Mouse (Mus musculus) liver, embryonic 11.5 days (tissue): ENCODE measurements at regions not wholly inside any gene's neighbourhood (a gene's known extent, or its start where the extent isn't known, plus 50 kb on each side); places are given as distances from the start of the nearest gene placed in this dataset.

Experiments used
- ATAC-seq: fragments of 200-750 bp; cut with Nextera tagmentation; replicated peaks from 2 replicates; pipeline ENCODE4 v1.8.0; 2017; ENCODE audit warnings: moderate number of reproducible peaks, mild to moderate bottlenecking, moderate TSS enrichment, moderate library complexity; ENCODE audit not compliant: low FRiP score
- DNase-seq: peaks from one replicate; pipeline ENCODE4 v3.0.0-alpha.2; 2017; ENCODE audit warnings: low spot score
- H3K27ac ChIP-seq: fragments of 300-500 bp; sonication (generic); 2 replicates; pipeline ENCODE4 v1.5.1; 2014; ENCODE audit warnings: mild to moderate bottlenecking, low read depth, low read length, control low read depth
- H3K27me3 ChIP-seq: fragments of 300-500 bp; sonication (generic); replicated peaks from 2 replicates; pipeline ENCODE4 v1.6.1; 2014; ENCODE audit warnings: low read length, mixed read lengths; ENCODE audit not compliant: control insufficient read depth, insufficient read depth
- H3K36me3 ChIP-seq: fragments of 300-500 bp; sonication (generic); 2 replicates; pipeline ENCODE4 v1.6.1; 2014; ENCODE audit warnings: mild to moderate bottlenecking, low read length, moderate library complexity, mixed read lengths; ENCODE audit not compliant: control insufficient read depth, insufficient read depth
- H3K4me1 ChIP-seq: fragments of 300-500 bp; sonication (generic); replicated peaks from 2 replicates; pipeline ENCODE4 v1.6.1; 2014; ENCODE audit warnings: low read length, mixed read lengths; ENCODE audit not compliant: control insufficient read depth, insufficient read depth
- H3K4me2 ChIP-seq: fragments of 300-500 bp; sonication (generic); 2 replicates; pipeline ENCODE4 v1.6.1; 2014; ENCODE audit warnings: mild to moderate bottlenecking, control low read depth, moderate library complexity
- H3K4me3 ChIP-seq: fragments of 300-500 bp; sonication (generic); 2 replicates; pipeline ENCODE4 v1.5.1; 2014; ENCODE audit warnings: low read depth, low read length, control low read depth
- H3K9ac ChIP-seq: fragments of 300-500 bp; sonication (generic); 2 replicates; pipeline ENCODE4 v1.6.1; 2014; ENCODE audit warnings: low read depth, low read length, control low read depth
- H3K9me3 ChIP-seq: fragments of 300-500 bp; sonication (generic); 2 replicates; pipeline ENCODE4 v1.6.1; 2016; ENCODE audit warnings: low read length, inconsistent platforms, mixed read lengths; ENCODE audit not compliant: control insufficient read depth
- WGBS: fragments of 180-500 bp; shearing (Covaris S2); extraction: QIAGEN DNeasy Blood & Tissue Kit; methylation state at CpG from one replicate; pipeline ENCODE4 v1.1.7; 2014; 5-methylcytosine and 5-hydroxymethylcytosine counted together

DNA sequence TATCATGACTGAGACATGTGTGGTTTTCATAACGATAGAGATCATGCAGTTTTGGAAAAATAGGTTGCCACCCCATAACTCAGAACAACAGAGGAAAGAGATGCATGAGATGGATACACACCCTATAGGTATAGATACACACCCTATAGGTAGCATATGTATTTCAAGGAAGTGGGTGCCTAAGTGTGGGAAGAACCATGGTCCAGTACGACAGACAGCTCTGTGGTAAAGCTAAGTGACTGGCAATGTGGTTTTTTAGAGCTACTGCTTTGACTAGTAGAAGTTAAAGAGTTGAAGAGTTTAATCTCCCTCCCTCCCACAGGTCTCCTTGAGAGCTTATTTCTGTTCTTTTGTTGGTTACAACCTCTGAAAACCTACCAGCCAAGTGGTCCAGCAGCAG lies 60.2 kb upstream of the Clint1 start:
- Histone ChIP-seq H3K9me3 (no peaks in the 10 kb centered on the region), H3K27ac (no peak overlapping the region), H3K27me3 (no peaks in the 10 kb centered on the region), H3K4me2 (no peak overlapping the region), H3K36me3 (no peaks in the 10 kb centered on the region), H3K9ac (no peak overlapping the region), H3K4me1 (no peaks in the 10 kb centered on the region), H3K4me3 (no peak overlapping the region)
- no peak for DNase-seq
- no peak for ATAC-seq
- 70% methylated on average over 2 of the region's 2 CpGs for WGBS

DNA sequence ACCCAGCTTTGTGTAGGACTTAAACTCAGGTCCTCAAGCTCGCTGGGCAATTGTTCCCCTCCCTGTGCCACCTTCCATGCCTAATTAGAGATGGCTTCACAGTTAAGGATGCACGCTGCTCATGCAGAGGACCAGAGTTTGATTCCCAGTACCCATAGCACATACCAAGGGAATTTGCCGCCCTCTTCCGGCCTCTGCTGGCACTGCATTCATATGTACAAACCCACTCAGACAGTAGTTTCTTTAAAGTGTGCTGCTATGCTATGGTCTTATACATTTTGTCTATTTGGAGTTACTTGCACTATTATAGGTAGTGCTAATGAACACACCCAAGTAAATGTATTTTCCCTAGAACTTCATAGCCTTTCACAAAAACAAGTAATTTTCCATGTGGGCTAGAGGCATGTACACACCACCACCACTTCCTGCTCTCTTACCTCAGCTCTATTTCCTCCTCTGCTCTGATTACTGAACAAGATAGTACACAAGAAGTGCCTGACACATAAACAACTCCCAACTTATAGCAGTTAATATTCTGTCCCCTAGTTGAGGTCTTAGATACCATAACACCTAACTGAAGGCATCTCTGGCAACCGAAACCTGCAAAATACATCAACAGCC lies 57.4 kb upstream of the Clint1 start:
- no peaks in the 10 kb centered on the region for H3K36me3 ChIP-seq
- 60% methylated on average over 5 of the region's 5 CpGs for WGBS
- ATAC-seq (peak; percentile 26; the same call in 1 of the 2 replicates), DNase-seq (no peak)
- H3K4me2 ChIP-seq, result no peak overlapping the region
- no peaks in the 10 kb centered on the region for H3K27me3 ChIP-seq
- no peak overlapping the region for H3K4me3 ChIP-seq
- H3K9ac ChIP-seq, result no peak overlapping the region
- peaks cover 7% of the 10 kb centered on the region for H3K4me1 ChIP-seq
- H3K9me3 ChIP-seq, result no peaks in the 10 kb centered on the region
- no peak overlapping the region for H3K27ac ChIP-seq

DNA sequence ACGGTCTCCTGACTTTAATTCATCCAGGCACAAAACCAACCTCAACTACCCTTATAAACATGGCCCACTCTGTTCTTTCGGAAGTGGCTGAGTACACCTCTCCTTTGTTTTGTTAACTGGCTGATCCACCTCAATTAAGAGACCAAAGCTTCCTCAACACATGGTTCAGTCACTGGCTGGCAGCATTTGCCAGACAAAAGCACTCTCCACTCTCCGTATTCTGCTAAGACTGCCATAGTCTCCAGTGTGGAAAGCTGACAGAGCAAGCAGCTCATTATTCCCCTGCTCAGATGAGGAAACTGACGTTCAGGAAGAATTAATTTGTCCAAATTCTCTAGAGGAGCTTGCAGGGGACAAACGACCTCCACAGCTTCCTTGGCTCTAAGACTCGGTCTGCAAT lies 56.5 kb upstream of the Clint1 start:
- Histone ChIP-seq H3K9me3 (no peaks in the 10 kb centered on the region), H3K36me3 (no peaks in the 10 kb centered on the region), H3K4me3 (no peak overlapping the region), H3K27ac (no peak overlapping the region), H3K4me1 (peaks cover 13% of the 10 kb centered on the region), H3K4me2 (no peak overlapping the region), H3K27me3 (no peaks in the 10 kb centered on the region), H3K9ac (no peak overlapping the region)
- 53% methylated on average over 6 of the region's 6 CpGs for whole genome bisulfite sequencing
- DNase-seq (no peak), ATAC-seq (no peak)

DNA sequence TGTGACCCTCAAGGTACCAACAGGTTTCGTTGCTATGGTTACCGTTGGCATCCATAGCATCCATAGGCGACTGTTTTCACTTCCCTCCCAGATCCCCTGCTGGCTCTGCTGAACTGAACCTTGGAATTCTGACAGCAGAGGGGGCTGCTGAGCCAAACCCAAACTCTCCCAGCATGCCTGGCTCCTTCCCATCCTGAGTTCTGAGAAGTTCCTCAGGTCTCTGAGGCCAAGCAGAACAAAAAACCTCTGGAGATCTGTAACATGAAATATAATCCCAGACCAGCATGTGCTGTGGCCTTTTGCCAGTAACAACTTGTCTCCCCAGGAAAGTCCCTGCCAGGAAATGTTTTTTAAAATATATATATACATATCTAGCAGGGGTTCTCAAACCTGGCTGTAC lies 56.1 kb upstream of the Clint1 start:
- ATAC-seq (peak; percentile 68), DNase-seq (peak; percentile 65)
- 11% methylated on average over 3 of the region's 3 CpGs for WGBS
- H3K36me3 ChIP-seq, result no peaks in the 10 kb centered on the region
- no peaks in the 10 kb centered on the region for H3K27me3 ChIP-seq
- no peak overlapping the region for H3K27ac ChIP-seq
- H3K9me3 ChIP-seq, result no peaks in the 10 kb centered on the region
- H3K4me1 ChIP-seq, result peaks cover 13% of the 10 kb centered on the region
- no peak overlapping the region for H3K4me2 ChIP-seq
- no peak overlapping the region for H3K9ac ChIP-seq
- H3K4me3 ChIP-seq, result no peak overlapping the region

DNA sequence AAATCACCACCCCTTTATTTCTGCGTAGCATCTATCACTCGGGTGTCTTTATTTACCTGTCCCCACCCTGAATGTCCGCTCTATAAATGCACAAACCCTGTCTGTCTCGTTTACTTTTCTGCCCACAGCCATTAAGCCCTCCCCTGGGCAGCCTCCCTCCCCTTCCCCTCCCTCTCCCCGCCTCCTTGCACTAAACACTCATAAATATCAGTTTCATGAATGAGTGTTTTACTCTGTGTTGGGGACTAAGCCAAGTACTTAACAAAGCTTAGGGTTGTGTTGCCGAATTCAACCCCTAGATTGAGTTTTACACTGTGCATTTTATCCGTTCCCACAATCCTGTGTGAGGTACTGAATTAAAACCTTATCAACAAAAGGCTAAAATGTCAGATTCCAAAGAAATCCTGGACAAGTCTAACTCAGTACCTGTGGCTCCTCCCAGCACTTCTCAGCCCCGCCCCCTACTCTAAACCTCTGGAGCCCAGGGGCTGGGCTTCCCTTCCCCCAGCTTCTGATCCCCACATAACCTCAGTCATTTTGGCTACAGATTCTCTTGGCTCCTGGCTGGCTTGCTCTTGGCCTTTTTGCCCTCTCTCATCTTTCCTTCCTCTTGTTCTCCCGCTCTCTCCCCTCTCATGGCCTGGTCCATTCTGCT lies 52.0 kb upstream of the Clint1 start:
- 44% methylated on average over 9 of the region's 9 CpGs for WGBS
- Histone ChIP-seq H3K4me3 (no peak overlapping the region), H3K27me3 (no peaks in the 10 kb centered on the region), H3K9me3 (no peaks in the 10 kb centered on the region), H3K9ac (no peak overlapping the region), H3K4me2 (peak overlapping the region; percentile 31), H3K4me1 (peaks cover 21% of the 10 kb centered on the region), H3K27ac (no peak overlapping the region), H3K36me3 (no peaks in the 10 kb centered on the region)
- DNase-seq (no peak), ATAC-seq (no peak)
